Mouse (Mus musculus) Patski (cell line): ENCODE results near the gene Unc13b. TPM values are rescaled to one million over a fixed set of nuclear protein-coding genes. Genes with fewer than 3 reads are reported as not detected.

ENCODE experiments used
- ATAC-seq: fragments of 100-300 bp; one replicate; pipeline ENCODE4 v1.8.0; 2021
- CTCF ChIA-PET: fragments of 350-600 bp; sonication (Branson Sonifier 250); formaldehyde crosslinking; loops from one replicate; lab custom pipeline; 2022; ENCODE audit warnings: inconsistent platforms; lab: Charles Lee
- POLR2A ChIA-PET: fragments of 350-600 bp; sonication (Branson Sonifier 250); formaldehyde crosslinking; loops from one replicate; lab custom pipeline; 2022; ENCODE audit warnings: antibody characterized with exemption, inconsistent platforms; lab: Charles Lee
- DNase-seq: peaks from one replicate; pipeline ENCODE4 v3.0.0-alpha.2; 2011; ENCODE audit warnings: low read depth, low spot score
- H3K27me3 ChIP-seq: fragments of 371-371 bp; one replicate; pipeline ENCODE4 v1.5.1; 2021
- CTCF ChIP-seq: fragments of 100-300 bp; IDR thresholded peaks from one replicate; pipeline ENCODE4 v1.5.1; 2021
- in situ Hi-C: fragments of 300-500 bp; cut with MboI; formaldehyde crosslinking; loops from 3 replicates; pipeline ENCODE4 v1.11.1; 2018; ENCODE audit warnings: low pct_unique_long_range_greater_than_20kb, mixed read lengths
- polyA plus RNA-seq: library from polyadenylated mRNA; unstranded; gene quantifications from one replicate; pipeline ENCODE4 v1.2.3, GENCODE M21; 2021

The Unc13b gene
- polyA plus RNA-seq, 1 experiment from 2014 or later, result 8.2 TPM

DNA sequence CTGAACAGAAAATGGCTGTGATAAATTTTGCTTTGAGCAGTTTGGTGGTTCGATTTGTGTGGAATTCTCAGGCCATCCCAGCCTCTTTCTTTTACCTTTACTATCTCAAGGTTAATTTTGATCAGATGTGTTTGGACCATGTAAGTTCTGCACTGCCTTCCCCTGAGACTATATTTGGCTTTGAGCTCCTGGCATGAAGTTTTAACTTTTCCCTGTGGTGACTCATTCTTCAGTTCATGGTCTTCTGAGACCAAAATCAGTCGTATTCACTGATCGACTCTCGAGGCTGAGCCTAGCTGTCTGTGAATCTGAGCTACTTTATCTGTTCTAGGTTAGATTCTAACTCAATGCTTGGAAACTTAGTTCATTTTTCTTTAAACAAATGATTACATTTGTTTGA lies 187.0 kb downstream of the Unc13b start:
- CTCF ChIA-PET, result no interaction called here
- POLR2A ChIA-PET, result no interaction called here
- no peak for ATAC-seq
- TF ChIP-seq CTCF, result no peak
- DNase-seq, result no peak
- no peaks in the 10 kb centered on the region for H3K27me3 ChIP-seq
- in situ Hi-C loops, result loop anchor here (10.0 kb wide), 1 partner anchor 181 kb away; no protein-coding TSS in a partner anchor

DNA sequence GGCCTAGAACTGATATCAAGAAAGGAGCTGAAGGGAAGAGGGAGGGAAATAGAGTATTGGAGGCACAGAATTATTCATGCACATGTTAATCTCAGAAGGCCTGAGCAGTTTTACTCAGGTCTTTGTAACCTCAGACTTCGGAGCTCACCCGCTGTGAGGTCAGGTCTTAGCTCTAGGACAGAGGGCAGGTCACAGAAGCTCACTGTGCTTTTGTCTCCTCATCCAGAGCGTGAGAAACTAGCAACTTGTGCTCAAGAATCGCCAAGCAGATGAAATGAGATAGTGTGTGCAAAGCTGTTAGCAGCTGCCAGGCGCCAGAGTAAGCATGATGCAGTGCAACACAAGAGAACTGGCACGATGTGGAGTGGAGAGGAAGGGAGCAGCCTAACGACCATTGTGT lies 189.3 kb downstream of the Unc13b start:
- POLR2A ChIA-PET, result no interaction called here
- in situ Hi-C loops, result loop anchor here (10.0 kb wide), 1 partner anchor 183 kb away; no protein-coding TSS in a partner anchor
- no peaks in the 10 kb centered on the region for H3K27me3 ChIP-seq
- TF ChIP-seq CTCF, result no peak
- CTCF ChIA-PET, result no interaction called here
- no peak for DNase-seq
- ATAC-seq, result no peak

GRCm38 (mm10) chr4:43248909-43249308 lies 190.2 kb downstream of the Unc13b start:
- ATAC-seq, result no peak
- in situ Hi-C loops, result loop anchor here (10.0 kb wide), 1 partner anchor 184 kb away; no protein-coding TSS in a partner anchor
- POLR2A ChIA-PET, result no interaction called here

GRCm38 (mm10) chr4:43251269-43251668 lies 192.5 kb downstream of the Unc13b start:
- no peaks in the 10 kb centered on the region for H3K27me3 ChIP-seq
- no peak for ATAC-seq
- no peak for TF ChIP-seq CTCF
- in situ Hi-C loops, result no loop called here
- DNase-seq, result no peak
- ChIA-PET POLR2A (no interaction called here), CTCF (no interaction called here)

More at GRCm38 (mm10) chr4:43248909-43249308, 190.2 kb downstream of the Unc13b start:
- no peaks in the 10 kb centered on the region for H3K27me3 ChIP-seq
- no peak for TF ChIP-seq CTCF
- CTCF ChIA-PET, result no interaction called here
- no peak for DNase-seq

- POLR2A ChIA-PET, result no interaction called here
- ATAC-seq (no peak), DNase-seq (no peak)
- CTCF ChIA-PET, result interaction anchor here (1.2 kb wide), 1 partner anchor 210 kb away, joined by 3 read pairs; no protein-coding TSS in a partner anchor
- H3K27me3 ChIP-seq, result no peaks in the 10 kb centered on the region
- in situ Hi-C loops, result no loop called here
- TF ChIP-seq CTCF, result peak; percentile 42
These were observed 198.3 kb downstream of the Unc13b start for GRCm38 (mm10) chr4:43257040-43257439.

- CTCF ChIA-PET, result interaction anchor here (1.8 kb wide), 1 partner anchor 15 kb away, joined by 4 read pairs; no protein-coding TSS in a partner anchor
- ATAC-seq, result no peak
- no peak for DNase-seq
- in situ Hi-C loops, result no loop called here
- POLR2A ChIA-PET, result no interaction called here
- H3K27me3 ChIP-seq, result no peaks in the 10 kb centered on the region
- no peak for TF ChIP-seq CTCF
These were observed 199.8 kb downstream of the Unc13b start for GRCm38 (mm10) chr4:43258556-43258955.

DNA sequence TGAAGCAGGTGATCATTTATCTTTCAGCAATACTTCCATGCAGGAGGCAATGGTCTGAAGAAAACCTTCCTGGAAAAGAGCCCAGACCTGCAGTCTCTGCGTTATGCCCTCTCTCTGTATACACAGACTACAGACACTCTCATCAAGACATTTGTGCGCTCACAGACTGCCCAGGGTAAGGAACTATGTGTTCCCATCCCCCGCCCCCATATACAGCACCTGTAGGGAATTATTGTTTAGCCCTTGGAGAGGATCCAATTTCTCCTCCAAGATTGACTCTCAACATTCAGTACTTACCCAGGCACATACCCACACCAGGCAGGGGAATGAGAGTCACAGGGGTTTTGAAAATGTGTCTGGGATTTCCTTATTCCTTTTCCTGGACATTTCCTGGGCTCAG lies 200.7 kb downstream of the Unc13b start:
- POLR2A ChIA-PET, result no interaction called here
- in situ Hi-C loops, result no loop called here
- no peaks in the 10 kb centered on the region for H3K27me3 ChIP-seq
- ATAC-seq, result no peak
- TF ChIP-seq CTCF, result no peak
- CTCF ChIA-PET, result interaction anchor here (1.8 kb wide), 1 partner anchor 16 kb away, joined by 4 read pairs; no protein-coding TSS in a partner anchor
- DNase-seq, result no peak

DNA sequence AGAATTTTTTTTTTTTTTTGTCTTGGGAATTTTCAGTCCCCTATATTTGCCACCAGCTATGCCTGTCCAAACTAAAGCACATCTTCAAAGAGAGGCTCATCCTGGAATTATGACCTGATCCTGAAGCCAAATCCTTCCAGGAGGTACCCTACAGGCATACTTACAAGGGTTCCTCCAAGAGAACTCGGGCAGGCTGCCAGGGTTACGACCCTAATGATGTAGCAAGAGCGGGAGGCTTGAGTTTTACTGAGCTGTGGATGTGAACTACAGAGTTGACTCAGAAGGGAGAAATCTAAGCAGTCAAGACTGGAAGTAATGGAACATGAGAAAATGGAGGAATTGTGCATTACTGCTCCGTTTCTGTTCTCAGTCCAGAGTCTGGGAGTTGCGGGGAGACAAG lies 201.3 kb downstream of the Unc13b start:
- in situ Hi-C loops, result no loop called here
- no peak for TF ChIP-seq CTCF
- DNase-seq (no peak), ATAC-seq (no peak)
- H3K27me3 ChIP-seq, result no peaks in the 10 kb centered on the region
- ChIA-PET CTCF (no interaction called here), POLR2A (no interaction called here)

- ChIA-PET CTCF (interaction anchor here (1.0 to 1.2 kb wide), 2 partner anchors 8 to 9 kb away, joined by 3 read pairs; no protein-coding TSS in a partner anchor), POLR2A (no interaction called here)
- TF ChIP-seq CTCF, result no peak
- DNase-seq, result no peak
- in situ Hi-C loops, result no loop called here
- no peaks in the 10 kb centered on the region for H3K27me3 ChIP-seq
- no peak for ATAC-seq
These were observed 204.1 kb downstream of the Unc13b start for GRCm38 (mm10) chr4:43262821-43263220.

DNA sequence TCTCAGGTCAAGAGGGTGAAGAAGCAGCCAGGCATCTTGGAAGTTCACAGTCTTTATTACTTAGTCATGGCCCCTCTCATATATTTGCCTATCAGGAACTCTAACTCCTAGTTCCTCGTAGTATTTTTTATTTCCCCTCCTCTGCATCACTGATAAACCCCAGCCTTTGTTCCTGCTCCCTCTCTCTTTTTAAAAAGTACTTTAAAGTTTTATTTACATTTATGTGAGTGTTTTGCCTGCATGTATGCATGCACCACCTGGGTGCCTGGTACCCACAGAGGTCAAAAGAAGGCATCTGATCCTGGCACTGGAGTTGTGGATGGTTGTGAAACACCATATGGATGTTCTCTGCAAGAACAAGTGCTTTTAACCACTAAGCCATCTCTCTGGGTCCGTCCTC lies 207.4 kb downstream of the Unc13b start:
- ChIA-PET CTCF (interaction anchor here (1.1 to 2.4 kb wide), 4 partner anchors 9 to 219 kb away, joined by 3 to 7 read pairs (median 3); no protein-coding TSS in a partner anchor), POLR2A (no interaction called here)
- ATAC-seq, result no peak
- TF ChIP-seq CTCF, result no peak
- no peaks in the 10 kb centered on the region for H3K27me3 ChIP-seq
- DNase-seq, result no peak
- in situ Hi-C loops, result loop anchor here (5.0 kb wide), 1 partner anchor 156 kb away; no protein-coding TSS in a partner anchor

GRCm38 (mm10) chr4:43266623-43267322 lies 208.0 kb downstream of the Unc13b start, which contains the start of gene Atp8b5:
Atp8b5 (plus strand) TSS chr4:43267159.
- CTCF ChIA-PET, result interaction anchor here (0.8 to 2.4 kb wide), 6 partner anchors 8 to 219 kb away, joined by 3 to 7 read pairs (median 3); no protein-coding TSS in a partner anchor
- POLR2A ChIA-PET, result no interaction called here
- DNase-seq (peak; percentile 34), ATAC-seq (peak; percentile 76)
- in situ Hi-C loops, result loop anchor here (5.0 kb wide), 1 partner anchor 156 kb away; no protein-coding TSS in a partner anchor
- H3K27me3 ChIP-seq, result no peaks in the 10 kb centered on the region
- peak; percentile 82 for TF ChIP-seq CTCF
